In the genomic region with DNA sequence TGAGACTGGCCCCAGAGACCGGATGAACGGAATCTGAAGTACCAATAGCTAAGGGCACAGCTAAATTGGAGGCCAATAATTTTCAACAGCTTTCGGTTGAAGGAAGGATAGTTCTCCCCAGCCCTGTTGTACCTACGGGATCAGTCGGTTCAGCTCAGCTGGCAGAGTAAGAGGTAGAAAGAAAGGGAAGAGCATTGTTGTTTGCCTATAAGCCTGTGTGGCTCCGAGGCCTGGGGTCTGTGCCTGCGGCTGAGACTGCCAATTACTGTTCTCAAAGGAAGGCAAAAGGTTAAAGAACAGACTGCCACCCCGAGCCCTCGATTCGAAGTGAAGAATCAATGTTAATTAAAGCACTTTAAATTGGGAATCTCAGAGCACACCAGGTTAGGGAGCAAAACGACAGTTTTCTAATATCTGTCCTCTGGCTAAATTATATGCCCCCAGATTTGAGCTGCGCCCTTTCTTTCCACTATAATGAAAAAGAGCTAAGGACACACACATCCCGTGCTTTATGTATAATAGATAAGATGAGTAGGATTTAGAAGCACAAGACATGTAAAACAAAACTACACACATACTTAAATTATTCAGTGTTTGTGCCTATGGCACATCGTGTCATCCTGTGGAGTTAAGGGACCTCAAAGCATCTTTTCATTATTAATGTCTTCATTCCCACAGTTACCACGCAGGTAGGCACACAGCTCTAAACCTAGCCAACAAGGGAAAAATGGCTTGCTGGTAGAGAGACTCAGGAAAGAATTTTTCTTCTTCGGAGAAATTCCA, we compare ENCODE assay signal across 23 mouse cellular contexts. TPM values are rescaled to one million over a fixed set of nuclear protein-coding genes. Genes with fewer than 3 reads are reported as not detected.
DNase-seq lines count a peak whose midpoint lies in the region; ATAC-seq lines count a peak whose summit lies in the region.
"Had no signal": no experiment of that assay in that cellular context is flagged by ENCODE, and none has a peak within 500 bp of the region (broad histone marks: within the 10 kb centered on the region; RNA-seq: fewer than 3 reads in every experiment).

No protein-coding gene starts in this region.

- WGBS in midbrain, embryonic 12.5 days, result 59% methylated on average over 16 of the region's 16 CpGs
- 62% methylated on average over 16 of the region's 16 CpGs for WGBS in midbrain, embryonic 11.5 days
- 47% methylated on average over 16 of the region's 16 CpGs for WGBS in midbrain, embryonic 14.5 days
- WGBS in midbrain, embryonic 10.5 days, result 67% methylated on average over 16 of the region's 16 CpGs
- 44% methylated on average over 16 of the region's 16 CpGs for WGBS in midbrain, embryonic 16.5 days

- no peaks in the 10 kb centered on the region for H3K27me3 ChIP-seq in midbrain, embryonic 12.5 days
- no peaks in the 10 kb centered on the region for H3K27me3 ChIP-seq in midbrain, embryonic 11.5 days (ENCODE audit: control insufficient read depth, insufficient read depth, low read length)
- no peaks in the 10 kb centered on the region for H3K27me3 ChIP-seq in midbrain, embryonic 14.5 days (ENCODE audit: control insufficient read depth, insufficient read depth, low read length)
- no peaks in the 10 kb centered on the region for H3K27me3 ChIP-seq in midbrain, embryonic 10.5 days (ENCODE audit: low read depth, poor library complexity, severe bottlenecking)
- no peaks in the 10 kb centered on the region for H3K27me3 ChIP-seq in midbrain, embryonic 16.5 days (ENCODE audit: control insufficient read depth, insufficient read depth, low read depth, low read length)
- H3K27me3 ChIP-seq: embryonic facial prominence, embryonic 12.5 days; forebrain, embryonic 13.5 days; forebrain, embryonic 15.5 days had no signal

- H3K36me3 ChIP-seq in midbrain, embryonic 12.5 days, result no peaks in the 10 kb centered on the region
- H3K36me3 ChIP-seq in midbrain, embryonic 11.5 days (ENCODE audit: control insufficient read depth, insufficient read depth, low read length), result no peaks in the 10 kb centered on the region
- no peaks in the 10 kb centered on the region for H3K36me3 ChIP-seq in midbrain, embryonic 14.5 days (ENCODE audit: control insufficient read depth, insufficient read depth, low read length)
- H3K36me3 ChIP-seq in midbrain, embryonic 10.5 days, result no peaks in the 10 kb centered on the region
- no peaks in the 10 kb centered on the region for H3K36me3 ChIP-seq in midbrain, embryonic 16.5 days (ENCODE audit: control insufficient read depth, insufficient read depth, low read length)
- H3K36me3 ChIP-seq: embryonic facial prominence, embryonic 10.5 days; embryonic facial prominence, embryonic 12.5 days; forebrain, embryonic 15.5 days had no signal

- H3K4me3 ChIP-seq in midbrain, embryonic 12.5 days, result no peak overlapping the region
- H3K4me3 ChIP-seq in midbrain, embryonic 11.5 days (ENCODE audit: low read depth, low read length), result no peak overlapping the region
- H3K4me3 ChIP-seq in midbrain, embryonic 14.5 days (replicated peaks; ENCODE audit: low read depth, low read length), result no peak overlapping the region
- no peak overlapping the region for H3K4me3 ChIP-seq in midbrain, embryonic 10.5 days
- no peak overlapping the region for H3K4me3 ChIP-seq in brown adipose tissue, adult 24 weeks (ENCODE audit: insufficient read depth, low read depth, low read length)
- H3K4me3 ChIP-seq in midbrain, embryonic 16.5 days (ENCODE audit: low read depth, low read length), result no peak overlapping the region
- H3K4me3 ChIP-seq: embryonic facial prominence, embryonic 10.5 days; embryonic facial prominence, embryonic 12.5 days; forebrain, embryonic 13.5 days; forebrain, embryonic 15.5 days had no signal

- no peak overlapping the region for H3K9ac ChIP-seq in midbrain, embryonic 12.5 days (replicated peaks)
- no peak overlapping the region for H3K9ac ChIP-seq in midbrain, embryonic 11.5 days (ENCODE audit: low read length)
- no peak overlapping the region for H3K9ac ChIP-seq in midbrain, embryonic 14.5 days (replicated peaks; ENCODE audit: low read length)
- H3K9ac ChIP-seq in midbrain, embryonic 16.5 days (ENCODE audit: low read depth, low read length), result no peak overlapping the region
- H3K9ac ChIP-seq: embryonic facial prominence, embryonic 12.5 days; forebrain, embryonic 13.5 days; forebrain, embryonic 15.5 days; forebrain, postnatal 0 days had no signal

- no peak overlapping the region for H3K4me2 ChIP-seq in midbrain, embryonic 12.5 days (replicated peaks)
- no peak overlapping the region for H3K4me2 ChIP-seq in midbrain, embryonic 11.5 days
- H3K4me2 ChIP-seq in midbrain, embryonic 14.5 days (ENCODE audit: low read length), result no peak overlapping the region
- no peak overlapping the region for H3K4me2 ChIP-seq in midbrain, embryonic 16.5 days (ENCODE audit: low read length)
- H3K4me2 ChIP-seq: embryonic facial prominence, embryonic 12.5 days; forebrain, embryonic 13.5 days; forebrain, embryonic 15.5 days had no signal

- no peak for DNase-seq in midbrain, embryonic 11.5 days (ENCODE audit: low spot score, missing footprints)
- peak; percentile 55 for DNase-seq in midbrain, embryonic 14.5 days
- DNase-seq in midbrain, embryonic 10.5 days (ENCODE audit: low spot score), result no peak
- DNase-seq in thymus, postnatal 14 days, result no peak
- no peak for DNase-seq in left cerebral cortex, adult 11 months (ENCODE audit: low spot score)
- DNase-seq: adrenal gland, adult 8-10 months; adrenal gland, postnatal 14 days; adrenal gland, postnatal 36 days; cerebellum, adult 11-12 months; cerebellum, adult 2 months; cerebellum, adult 9-10 months; cerebellum, postnatal 10 days; cerebellum, postnatal 25 days; forebrain, postnatal 0 days had no signal

- H3K4me1 ChIP-seq in midbrain, embryonic 12.5 days, result no peaks in the 10 kb centered on the region
- peaks cover 5% of the 10 kb centered on the region; the same call in 1 of the 2 replicates for H3K4me1 ChIP-seq in midbrain, embryonic 11.5 days (ENCODE audit: control insufficient read depth, insufficient read depth, low read length)
- no peaks in the 10 kb centered on the region for H3K4me1 ChIP-seq in midbrain, embryonic 14.5 days (ENCODE audit: control insufficient read depth, insufficient read depth, low read length)
- peaks cover 27% of the 10 kb centered on the region for H3K4me1 ChIP-seq in midbrain, embryonic 10.5 days
- 0 out of 2 replicates have a peak, but pooled peaks cover 2% of the 10 kb centered on the region for H3K4me1 ChIP-seq in brown adipose tissue, adult 24 weeks (ENCODE audit: control insufficient read depth, insufficient read depth, insufficient read length, low read length)
- peaks cover 4% of the 10 kb centered on the region; the same call in 1 of the 2 replicates for H3K4me1 ChIP-seq in midbrain, embryonic 16.5 days (ENCODE audit: control insufficient read depth, insufficient read depth, low read length)
- H3K4me1 ChIP-seq: embryonic facial prominence, embryonic 10.5 days; embryonic facial prominence, embryonic 12.5 days; forebrain, embryonic 13.5 days; forebrain, embryonic 15.5 days had no signal

- no peaks in the 10 kb centered on the region for H3K9me3 ChIP-seq in midbrain, embryonic 12.5 days
- H3K9me3 ChIP-seq in midbrain, embryonic 11.5 days (ENCODE audit: control insufficient read depth, low read length), result no peaks in the 10 kb centered on the region
- H3K9me3 ChIP-seq in midbrain, embryonic 14.5 days (ENCODE audit: control insufficient read depth, low read length), result no peaks in the 10 kb centered on the region
- H3K9me3 ChIP-seq in midbrain, embryonic 10.5 days (replicated peaks), result no peaks in the 10 kb centered on the region
- no peaks in the 10 kb centered on the region for H3K9me3 ChIP-seq in midbrain, embryonic 16.5 days (replicated peaks; ENCODE audit: control insufficient read depth, low read length, poor library complexity, severe bottlenecking)
- H3K9me3 ChIP-seq: embryonic facial prominence, embryonic 10.5 days; embryonic facial prominence, embryonic 12.5 days; forebrain, embryonic 13.5 days; forebrain, embryonic 15.5 days had no signal

- H3K27ac ChIP-seq in midbrain, embryonic 12.5 days (replicated peaks), result 0 out of 2 replicates have a peak overlapping the region, but pooled peaks have one; percentile 2
- no peak overlapping the region for H3K27ac ChIP-seq in midbrain, embryonic 11.5 days (ENCODE audit: low read depth, low read length)
- no peak overlapping the region for H3K27ac ChIP-seq in midbrain, embryonic 14.5 days (replicated peaks; ENCODE audit: low read depth, low read length)
- no peak overlapping the region for H3K27ac ChIP-seq in midbrain, embryonic 10.5 days (replicated peaks)
- peak overlapping the region; percentile 64 for H3K27ac ChIP-seq in brown adipose tissue, adult 24 weeks (replicated peaks; ENCODE audit: low read depth, low read length)
- no peak overlapping the region for H3K27ac ChIP-seq in midbrain, embryonic 16.5 days (ENCODE audit: low read length)
- H3K27ac ChIP-seq: embryonic facial prominence, embryonic 10.5 days; embryonic facial prominence, embryonic 12.5 days; forebrain, embryonic 13.5 days; forebrain, embryonic 15.5 days had no signal

- ATAC-seq in midbrain, embryonic 12.5 days (ENCODE audit: low FRiP score, low read depth), result 0 out of 2 replicates have a peak, but pooled peaks have one; percentile 30
- no peak for ATAC-seq in midbrain, embryonic 11.5 days (ENCODE audit: low FRiP score)
- ATAC-seq in midbrain, embryonic 14.5 days (ENCODE audit: low FRiP score, low TSS enrichment), result no peak
- ATAC-seq in midbrain, embryonic 16.5 days, result peak; percentile 63
- ATAC-seq: activated CD4-positive, CD25-positive, alpha-beta regulatory T cell, adult 4 months; forebrain, embryonic 13.5 days; forebrain, embryonic 15.5 days; forebrain, postnatal 0 days; Patski had no signal

RNA-seq across cellular contexts. Expression of a gene that starts 13.7 kb away (rescaled TPM):
- 23.3 and 28.2 TPM in 2 replicates for polyA plus RNA-seq in midbrain, embryonic 12.5 days (2016; fragmentation: Nextera tagmentation; extraction: Ambion mirVana)
- polyA plus RNA-seq in midbrain, embryonic 11.5 days (2014; fragmentation: Nextera tagmentation; extraction: Ambion mirVana), result 18.1 and 19.4 TPM in 2 replicates
- polyA plus RNA-seq in midbrain, embryonic 14.5 days (2014; fragmentation: Nextera tagmentation; extraction: Ambion mirVana), result 20.8 and 22.4 TPM in 2 replicates
- polyA plus RNA-seq in midbrain, embryonic 10.5 days (2016; fragmentation: Nextera tagmentation; extraction: Ambion mirVana), result 10.4 and 11.1 TPM in 2 replicates
- polyA plus RNA-seq in brown adipose tissue, adult 24 weeks (2012; ENCODE audit: insufficient read depth, insufficient read length, missing spikeins), result 19.9 and 21.1 TPM in 2 replicates
- polyA plus RNA-seq in midbrain, embryonic 16.5 days (2015; fragmentation: Nextera tagmentation; extraction: Ambion mirVana), result 12.2 and 12.4 TPM in 2 replicates

Comparison
In these comparisons a context has a peak if more than half of its experiments do, and no peak if none do; other contexts are left out.
1. ATAC-seq: peak in midbrain, embryonic 12.5 days (single experiment) and midbrain, embryonic 16.5 days (single experiment); none in midbrain, embryonic 11.5 days (single experiment) and midbrain, embryonic 14.5 days (single experiment).
2. H3K27ac ChIP-seq: peak in midbrain, embryonic 12.5 days (single experiment) and brown adipose tissue, adult 24 weeks (single experiment); none in midbrain, embryonic 11.5 days (single experiment), midbrain, embryonic 14.5 days (single experiment), midbrain, embryonic 10.5 days (single experiment) and midbrain, embryonic 16.5 days (single experiment).